Mouse (Mus musculus): ENCODE measurements around the gene Smarcal1.

DNA sequence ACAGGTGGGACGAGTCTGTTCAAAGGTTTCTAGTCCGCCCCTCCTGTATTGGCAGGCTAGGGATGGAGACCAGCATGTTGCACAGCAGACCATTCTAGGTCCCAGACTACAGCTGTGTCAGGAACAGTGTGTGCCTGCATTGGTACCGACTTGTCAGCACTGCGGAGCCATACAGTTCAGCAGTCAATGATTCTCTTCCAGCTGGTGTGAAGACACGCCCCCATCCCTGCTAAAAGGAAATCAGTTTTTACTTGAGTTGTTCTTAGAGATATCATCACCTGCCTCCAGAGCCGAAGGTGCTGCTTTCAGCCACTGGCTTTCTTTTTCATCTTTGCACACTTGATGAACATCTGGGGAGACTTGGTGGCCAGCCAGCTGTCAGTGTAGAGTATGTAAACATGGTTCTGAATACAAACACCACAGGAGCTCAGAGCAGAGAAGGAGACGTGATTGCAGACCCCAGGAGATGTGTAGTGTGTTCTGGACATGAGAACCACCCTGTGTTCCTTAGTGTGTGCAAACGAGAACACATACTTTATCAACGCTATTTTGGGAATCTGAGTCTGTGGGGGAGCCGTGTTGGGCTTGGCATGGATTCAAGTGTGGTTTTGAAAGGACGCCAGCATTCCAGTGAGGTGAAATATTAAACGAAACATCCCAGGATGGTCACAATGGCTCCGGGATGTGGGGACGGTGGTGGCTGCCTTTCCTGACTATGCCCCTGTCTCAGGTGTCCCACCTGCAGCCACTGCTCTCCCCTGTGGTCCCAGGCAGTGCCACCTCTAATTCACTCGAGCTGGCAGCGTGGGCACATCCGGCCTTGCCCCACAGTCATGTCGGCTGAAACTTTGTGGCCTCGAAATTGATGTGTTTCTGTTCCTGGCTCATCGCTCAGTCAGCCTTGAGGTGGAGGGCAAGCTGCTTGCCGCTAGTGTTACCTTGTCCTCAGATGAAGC lies 16.4 kb downstream of the Smarcal1 start:
- TF ChIP-seq CTCF (IDR thresholded peaks at IDR 0.05; ENCODE audit: control insufficient read depth, insufficient read depth, low read length): no peak
- no peak for TF ChIP-seq POLR2A (IDR thresholded peaks at IDR 0.05; ENCODE audit: borderline replicate concordance, control insufficient read depth, low read depth, low read length)
